Mouse (Mus musculus) T-helper 17 cell (primary cell): ENCODE results near the gene Esp8.
"Not testable (repeated sequence)": the region's sequence is repeated elsewhere in the genome, so short reads cannot be mapped to it uniquely, and the experiment has no call there.

Experiments used
- in situ Hi-C, 2 experiments: fragments of 300-600 bp; cut with MboI, MseI; formaldehyde crosslinking; loops; 1 replicate in 1 of 2; 2 replicates in 1 of 2; pipeline ENCODE4 v1.15.1; 2025; ENCODE audit warnings: high pct_unique_total_duplicates in 2 of 2

The Esp8 gene

GRCm38 (mm10) chr17:40519818-40520217 lies at the start of gene Esp8:
Gene Esp8, plus strand, starts transcription at chr17:40520022.
- in situ Hi-C loops = no loop called here

- in situ Hi-C loops = not testable (repeated sequence)
Measured at GRCm38 (mm10) chr17:40483566-40483965, 36.3 kb upstream of the Esp8 start.

- in situ Hi-C loops = not testable (repeated sequence)
Measured at GRCm38 (mm10) chr17:40495468-40496185, 24.2 kb upstream of the Esp8 start.

- in situ Hi-C loops = no loop called here
Measured at GRCm38 (mm10) chr17:40529813-40530212, 10.0 kb downstream of the Esp8 start.

- in situ Hi-C loops = no loop called here
Measured at GRCm38 (mm10) chr17:40531147-40531546, 11.3 kb downstream of the Esp8 start.

- in situ Hi-C loops = not testable (repeated sequence)
Measured at GRCm38 (mm10) chr17:40547005-40547404, 27.2 kb downstream of the Esp8 start.

- in situ Hi-C loops = no loop called here
Measured at GRCm38 (mm10) chr17:40553470-40553869, 33.6 kb downstream of the Esp8 start.

GRCm38 (mm10) chr17:40561207-40561606 lies 41.4 kb downstream of the Esp8 start, which contains the start of gene Esp6:
Gene Esp6, plus strand, starts transcription at chr17:40561507.
- in situ Hi-C loops = no loop called here
